Mouse (Mus musculus) midbrain, embryonic 11.5 days (tissue): ENCODE measurements at regions not wholly inside any gene's neighbourhood (a gene's known extent, or its start where the extent isn't known, plus 50 kb on each side); places are given as distances from the start of the nearest gene placed in this dataset.
"Not testable (repeated sequence)": the region's sequence is repeated elsewhere in the genome, so short reads cannot be mapped to it uniquely, and the experiment has no call there.

ENCODE experiments used
- ATAC-seq: fragments of 200-750 bp; cut with Nextera tagmentation; 2 replicates; pipeline ENCODE4 v1.8.0; 2017; ENCODE audit warnings: moderate TSS enrichment, moderate library complexity; ENCODE audit not compliant: low FRiP score
- DNase-seq: peaks from one replicate; pipeline ENCODE4 v3.0.0; 2015; ENCODE audit warnings: low spot score; ENCODE audit errors: missing footprints
- H3K27ac ChIP-seq: fragments of 300-500 bp; sonication (generic); 2 replicates; pipeline ENCODE4 v1.5.1; 2014; ENCODE audit warnings: low read depth, low read length
- H3K27me3 ChIP-seq: fragments of 300-500 bp; sonication (generic); 2 replicates; pipeline ENCODE4 v1.6.1; 2014; ENCODE audit warnings: mild to moderate bottlenecking, low read length, moderate library complexity, mixed read lengths; ENCODE audit not compliant: control insufficient read depth, insufficient read depth
- H3K36me3 ChIP-seq: fragments of 300-500 bp; sonication (generic); 2 replicates; pipeline ENCODE4 v1.6.1; 2014; ENCODE audit warnings: mild to moderate bottlenecking, low read length, moderate library complexity, mixed read lengths; ENCODE audit not compliant: control insufficient read depth, insufficient read depth
- H3K4me1 ChIP-seq: fragments of 300-500 bp; sonication (generic); 2 replicates; pipeline ENCODE4 v1.6.1; 2014; ENCODE audit warnings: low read length; ENCODE audit not compliant: control insufficient read depth, insufficient read depth
- H3K4me2 ChIP-seq: fragments of 300-500 bp; sonication (generic); 2 replicates; pipeline ENCODE4 v1.6.1; 2014; ENCODE audit warnings: mild to moderate bottlenecking, moderate library complexity
- H3K4me3 ChIP-seq: fragments of 300-500 bp; sonication (generic); 2 replicates; pipeline ENCODE4 v1.5.1; 2014; ENCODE audit warnings: low read depth, low read length
- H3K9ac ChIP-seq: fragments of 300-500 bp; sonication (generic); 2 replicates; pipeline ENCODE4 v1.6.1; 2014; ENCODE audit warnings: low read length
- H3K9me3 ChIP-seq: fragments of 300-500 bp; sonication (generic); 2 replicates; pipeline ENCODE4 v1.6.1; 2016; ENCODE audit warnings: low read length; ENCODE audit not compliant: control insufficient read depth
- WGBS: fragments of 180-500 bp; shearing (Covaris S2); extraction: QIAGEN DNeasy Blood & Tissue Kit; methylation state at CpG from one replicate; pipeline ENCODE4 v1.1.7; 2014; 5-methylcytosine and 5-hydroxymethylcytosine counted together

DNA sequence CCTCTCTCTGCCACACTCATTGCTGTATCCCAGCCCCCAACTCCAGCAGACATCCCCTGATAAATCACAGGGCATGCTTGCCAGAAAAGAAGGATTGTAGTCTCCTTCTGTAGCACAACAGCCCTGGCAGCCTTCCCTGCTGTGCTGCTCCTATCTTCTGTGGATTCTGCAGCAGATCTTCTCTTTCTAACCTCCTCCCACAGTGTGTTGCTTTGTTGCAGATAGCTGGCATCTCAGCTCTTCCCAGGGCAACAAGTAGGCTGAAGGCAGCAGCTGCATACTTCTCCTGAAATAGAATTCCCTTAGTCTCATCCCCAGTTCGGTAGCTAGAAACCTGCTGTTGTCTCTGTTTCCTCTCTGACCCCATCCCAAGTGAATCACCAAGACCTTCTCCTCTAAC, 77.7 kb downstream of the Amer1 start:
- ATAC-seq (no peak), DNase-seq (no peak)
- Histone ChIP-seq H3K4me1 (no peaks in the 10 kb centered on the region), H3K9ac (no peak overlapping the region), H3K36me3 (no peaks in the 10 kb centered on the region), H3K4me2 (no peak overlapping the region), H3K27ac (no peak overlapping the region), H3K27me3 (no peaks in the 10 kb centered on the region), H3K9me3 (no peaks in the 10 kb centered on the region), H3K4me3 (no peak overlapping the region)
- 21% methylated on average over 1 of the region's 1 CpGs for WGBS

GRCm38 (mm10) chrX:95365326-95365725, 79.3 kb downstream of the Amer1 start:
- H3K9me3 ChIP-seq, H3K9ac ChIP-seq, DNase-seq, H3K27me3 ChIP-seq, H3K4me2 ChIP-seq, H3K27ac ChIP-seq, H3K36me3 ChIP-seq, H3K4me3 ChIP-seq, H3K4me1 ChIP-seq, ATAC-seq: not testable (repeated sequence)
- WGBS, result 39% methylated on average over 4 of the region's 4 CpGs

GRCm38 (mm10) chrX:95359053-95359452, 85.6 kb downstream of the Amer1 start:
- ATAC-seq (peak; percentile 22; the same call in 1 of the 2 replicates), DNase-seq (no peak)
- Histone ChIP-seq H3K27ac (no peak overlapping the region), H3K4me2 (no peak overlapping the region), H3K9ac (no peak overlapping the region), H3K4me3 (no peak overlapping the region), H3K4me1 (no peaks in the 10 kb centered on the region), H3K27me3 (no peaks in the 10 kb centered on the region), H3K9me3 (no peaks in the 10 kb centered on the region), H3K36me3 (no peaks in the 10 kb centered on the region)
- WGBS, result 32% methylated on average over 3 of the region's 3 CpGs
